Mouse (Mus musculus) heart, postnatal 0 days (tissue): ENCODE data around the gene Stxbp2.

Experiments
- CTCF ChIP-seq: IDR thresholded peaks from 2 replicates; pipeline ENCODE4 v1.5.1; 2016; ENCODE audit warnings: antibody characterized with exemption, control low read depth, low read depth
- EP300 ChIP-seq: IDR thresholded peaks from 2 replicates; pipeline ENCODE4 v1.6.1; 2016; ENCODE audit warnings: antibody characterized with exemption, low read depth

GRCm38 (mm10) chr8:3603439-3603838 lies 27.3 kb upstream of the Stxbp2 start:
- TF ChIP-seq EP300: no peak
- TF ChIP-seq CTCF: no peak
